Mouse (Mus musculus) T-helper 1 cell (primary cell): Measurements from ENCODE around the gene Tex29.

Experiments
- in situ Hi-C: fragments of 300-600 bp; cut with MboI, MseI; formaldehyde crosslinking; loops from one replicate; pipeline ENCODE4 v1.15.1; 2025; ENCODE audit warnings: high pct_unique_total_duplicates

Gene Tex29

GRCm38 (mm10) chr8:11840174-11840573 lies at the start of gene Tex29:
Gene Tex29, plus strand, starts transcription at chr8:11840474.
- in situ Hi-C loops, result no loop called here

- in situ Hi-C loops, result no loop called here
These were observed 45.3 kb upstream of the Tex29 start for GRCm38 (mm10) chr8:11794956-11795355.

GRCm38 (mm10) chr8:11797128-11797527 lies 43.1 kb upstream of the Tex29 start:
- in situ Hi-C loops, result no loop called here

GRCm38 (mm10) chr8:11797729-11798479 lies 42.4 kb upstream of the Tex29 start:
- in situ Hi-C loops, result no loop called here

- in situ Hi-C loops, result no loop called here
These were observed 41.8 kb upstream of the Tex29 start for GRCm38 (mm10) chr8:11798480-11798867.

- in situ Hi-C loops, result no loop called here
These were observed 41.2 kb upstream of the Tex29 start for GRCm38 (mm10) chr8:11799098-11799497.

GRCm38 (mm10) chr8:11800481-11800880 lies 39.8 kb upstream of the Tex29 start:
- in situ Hi-C loops, result no loop called here

GRCm38 (mm10) chr8:11801571-11801970 lies 38.7 kb upstream of the Tex29 start:
- in situ Hi-C loops, result no loop called here

- in situ Hi-C loops, result no loop called here
These were observed 35.4 kb upstream of the Tex29 start for GRCm38 (mm10) chr8:11804914-11805313.

GRCm38 (mm10) chr8:11806252-11806651 lies 34.0 kb upstream of the Tex29 start:
- in situ Hi-C loops, result no loop called here

- in situ Hi-C loops, result no loop called here
These were observed 32.9 kb upstream of the Tex29 start for GRCm38 (mm10) chr8:11807361-11807760.

- in situ Hi-C loops, result no loop called here
These were observed 32.2 kb upstream of the Tex29 start for GRCm38 (mm10) chr8:11808047-11808446.

GRCm38 (mm10) chr8:11810426-11810825 lies 29.8 kb upstream of the Tex29 start:
- in situ Hi-C loops, result no loop called here

- in situ Hi-C loops, result no loop called here
These were observed 26.5 kb upstream of the Tex29 start for GRCm38 (mm10) chr8:11813801-11814200.

- in situ Hi-C loops, result no loop called here
These were observed 25.1 kb upstream of the Tex29 start for GRCm38 (mm10) chr8:11815206-11815605.

GRCm38 (mm10) chr8:11820136-11820535 lies 20.1 kb upstream of the Tex29 start:
- in situ Hi-C loops, result loop anchor here (10.0 kb wide), 1 partner anchor 785 kb away; no protein-coding TSS in a partner anchor

- in situ Hi-C loops, result loop anchor here (10.0 kb wide), 1 partner anchor 784 kb away; no protein-coding TSS in a partner anchor
These were observed 19.7 kb upstream of the Tex29 start for GRCm38 (mm10) chr8:11820568-11820967.

GRCm38 (mm10) chr8:11821451-11822206 lies 18.6 kb upstream of the Tex29 start:
- in situ Hi-C loops, result loop anchor here (10.0 kb wide), 1 partner anchor 783 kb away; no protein-coding TSS in a partner anchor

GRCm38 (mm10) chr8:11822550-11823060 lies 17.7 kb upstream of the Tex29 start:
- in situ Hi-C loops, result loop anchor here (10.0 kb wide), 1 partner anchor 782 kb away; no protein-coding TSS in a partner anchor

GRCm38 (mm10) chr8:11825756-11826155 lies 14.5 kb upstream of the Tex29 start:
- in situ Hi-C loops, result loop anchor here (10.0 kb wide), 1 partner anchor 779 kb away; no protein-coding TSS in a partner anchor

- in situ Hi-C loops, result loop anchor here (10.0 kb wide), 1 partner anchor 777 kb away; no protein-coding TSS in a partner anchor
These were observed 13.0 kb upstream of the Tex29 start for GRCm38 (mm10) chr8:11827312-11827711.
